In the genomic region with DNA sequence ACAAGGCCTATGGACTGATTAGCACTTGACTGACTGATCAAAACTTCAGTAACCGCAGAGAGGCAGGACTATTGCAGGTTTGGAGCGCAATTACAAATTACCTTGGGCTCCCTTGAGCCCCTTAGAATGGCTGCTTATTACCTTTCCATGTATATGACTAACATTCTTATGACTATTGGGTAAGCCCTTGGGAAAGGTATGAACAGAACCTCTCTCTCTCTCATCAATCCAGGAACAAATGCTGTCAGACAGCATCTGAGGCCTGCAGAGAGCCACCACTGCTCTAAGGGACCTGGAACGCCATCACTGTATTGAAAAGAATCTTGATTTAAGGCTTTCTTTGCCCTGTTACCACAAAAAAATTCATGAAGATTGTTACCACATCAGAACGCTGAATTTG, we compare ENCODE assay signal across 22 mouse cellular contexts. TPM values are rescaled to one million over a fixed set of nuclear protein-coding genes. Genes with fewer than 3 reads are reported as not detected.
DNase-seq lines count a peak whose midpoint lies in the region; ATAC-seq lines count a peak whose summit lies in the region.
"Had no signal": no experiment of that assay in that cellular context is flagged by ENCODE, and none has a peak within 500 bp of the region (broad histone marks: within the 10 kb centered on the region; RNA-seq: fewer than 3 reads in every experiment).

No protein-coding gene starts in this region.

- no peak for ATAC-seq in forebrain, embryonic 15.5 days (replicated peaks)
- ATAC-seq in forebrain, embryonic 14.5 days: no peak
- peak; percentile 23; the same call in 1 of the 2 replicates for ATAC-seq in hindbrain, embryonic 15.5 days (ENCODE audit: low FRiP score, low read depth)
- no peak for ATAC-seq in hindbrain, embryonic 13.5 days (ENCODE audit: low FRiP score)
- no peak for ATAC-seq in midbrain, embryonic 11.5 days (ENCODE audit: low FRiP score)
- ATAC-seq in midbrain, embryonic 14.5 days (ENCODE audit: low FRiP score, low TSS enrichment): no peak
- ATAC-seq in neural tube, embryonic 13.5 days (ENCODE audit: low read depth): no peak
- ATAC-seq in neural tube, embryonic 15.5 days (ENCODE audit: low FRiP score): no peak

- no peak overlapping the region for H3K4me2 ChIP-seq in forebrain, embryonic 15.5 days (replicated peaks)
- H3K4me2 ChIP-seq in forebrain, embryonic 14.5 days (ENCODE audit: low read length): no peak overlapping the region
- H3K4me2 ChIP-seq in hindbrain, embryonic 15.5 days: no peak overlapping the region
- H3K4me2 ChIP-seq in hindbrain, embryonic 13.5 days: no peak overlapping the region
- H3K4me2 ChIP-seq in midbrain, embryonic 11.5 days: no peak overlapping the region
- H3K4me2 ChIP-seq in midbrain, embryonic 14.5 days (ENCODE audit: low read length): no peak overlapping the region
- H3K4me2 ChIP-seq in neural tube, embryonic 13.5 days: no peak overlapping the region
- H3K4me2 ChIP-seq in neural tube, embryonic 15.5 days: no peak overlapping the region
- H3K4me2 ChIP-seq: embryonic facial prominence, embryonic 13.5 days; embryonic facial prominence, embryonic 15.5 days; forebrain, embryonic 12.5 days had no signal

- WGBS in forebrain, embryonic 15.5 days: 77% methylated on average over 4 of the region's 4 CpGs
- 66% methylated on average over 4 of the region's 4 CpGs for WGBS in forebrain, embryonic 14.5 days
- WGBS in hindbrain, embryonic 15.5 days: 73% methylated on average over 4 of the region's 4 CpGs
- WGBS in hindbrain, embryonic 13.5 days: 66% methylated on average over 4 of the region's 4 CpGs
- 93% methylated on average over 4 of the region's 4 CpGs for WGBS in midbrain, embryonic 11.5 days
- WGBS in midbrain, embryonic 14.5 days: 85% methylated on average over 4 of the region's 4 CpGs
- WGBS in neural tube, embryonic 13.5 days: 56% methylated on average over 4 of the region's 4 CpGs
- 57% methylated on average over 4 of the region's 4 CpGs for WGBS in neural tube, embryonic 15.5 days

- 0 out of 2 replicates have a peak overlapping the region, but pooled peaks have one; percentile 6 for H3K27ac ChIP-seq in forebrain, embryonic 15.5 days (replicated peaks)
- no peak overlapping the region for H3K27ac ChIP-seq in forebrain, embryonic 14.5 days (ENCODE audit: low read depth, low read length)
- no peak overlapping the region for H3K27ac ChIP-seq in hindbrain, embryonic 15.5 days (replicated peaks)
- H3K27ac ChIP-seq in hindbrain, embryonic 13.5 days: no peak overlapping the region
- no peak overlapping the region for H3K27ac ChIP-seq in midbrain, embryonic 11.5 days (ENCODE audit: low read depth, low read length)
- H3K27ac ChIP-seq in midbrain, embryonic 14.5 days (replicated peaks; ENCODE audit: low read depth, low read length): no peak overlapping the region
- no peak overlapping the region for H3K27ac ChIP-seq in neural tube, embryonic 13.5 days (replicated peaks)
- H3K27ac ChIP-seq in neural tube, embryonic 15.5 days (replicated peaks): no peak overlapping the region
- H3K27ac ChIP-seq: embryonic facial prominence, embryonic 13.5 days; embryonic facial prominence, embryonic 15.5 days; forebrain, embryonic 10.5 days; forebrain, embryonic 12.5 days had no signal

- no peaks in the 10 kb centered on the region for H3K27me3 ChIP-seq in forebrain, embryonic 15.5 days
- H3K27me3 ChIP-seq in forebrain, embryonic 14.5 days (replicated peaks; ENCODE audit: control insufficient read depth, insufficient read depth, low read length): no peaks in the 10 kb centered on the region
- H3K27me3 ChIP-seq in hindbrain, embryonic 15.5 days: no peaks in the 10 kb centered on the region
- H3K27me3 ChIP-seq in hindbrain, embryonic 13.5 days: no peaks in the 10 kb centered on the region
- no peaks in the 10 kb centered on the region for H3K27me3 ChIP-seq in midbrain, embryonic 11.5 days (ENCODE audit: control insufficient read depth, insufficient read depth, low read length)
- no peaks in the 10 kb centered on the region for H3K27me3 ChIP-seq in midbrain, embryonic 14.5 days (ENCODE audit: control insufficient read depth, insufficient read depth, low read length)
- no peaks in the 10 kb centered on the region for H3K27me3 ChIP-seq in neural tube, embryonic 13.5 days
- H3K27me3 ChIP-seq in neural tube, embryonic 15.5 days (replicated peaks): no peaks in the 10 kb centered on the region
- H3K27me3 ChIP-seq: embryonic facial prominence, embryonic 13.5 days; embryonic facial prominence, embryonic 15.5 days; forebrain, embryonic 12.5 days had no signal

- peaks cover 21% of the 10 kb centered on the region for H3K4me1 ChIP-seq in forebrain, embryonic 15.5 days
- H3K4me1 ChIP-seq in forebrain, embryonic 14.5 days (ENCODE audit: control insufficient read depth, insufficient read depth, low read length): peaks cover 14% of the 10 kb centered on the region; the same call in 1 of the 2 replicates
- peaks cover 17% of the 10 kb centered on the region for H3K4me1 ChIP-seq in hindbrain, embryonic 15.5 days (replicated peaks)
- H3K4me1 ChIP-seq in hindbrain, embryonic 13.5 days (replicated peaks): peaks cover 24% of the 10 kb centered on the region
- H3K4me1 ChIP-seq in midbrain, embryonic 11.5 days (ENCODE audit: control insufficient read depth, insufficient read depth, low read length): no peaks in the 10 kb centered on the region; the same call in 1 of the 2 replicates
- 0 out of 2 replicates have a peak, but pooled peaks cover 6% of the 10 kb centered on the region for H3K4me1 ChIP-seq in midbrain, embryonic 14.5 days (ENCODE audit: control insufficient read depth, insufficient read depth, low read length)
- H3K4me1 ChIP-seq in neural tube, embryonic 13.5 days (replicated peaks): peaks cover 28% of the 10 kb centered on the region
- peaks cover 9% of the 10 kb centered on the region for H3K4me1 ChIP-seq in neural tube, embryonic 15.5 days
- H3K4me1 ChIP-seq: embryonic facial prominence, embryonic 13.5 days; embryonic facial prominence, embryonic 15.5 days had no signal

- no peaks in the 10 kb centered on the region for H3K36me3 ChIP-seq in forebrain, embryonic 15.5 days
- H3K36me3 ChIP-seq in forebrain, embryonic 14.5 days (ENCODE audit: control insufficient read depth, insufficient read depth, low read length): no peaks in the 10 kb centered on the region
- H3K36me3 ChIP-seq in hindbrain, embryonic 15.5 days: no peaks in the 10 kb centered on the region
- H3K36me3 ChIP-seq in hindbrain, embryonic 13.5 days: no peaks in the 10 kb centered on the region
- H3K36me3 ChIP-seq in midbrain, embryonic 11.5 days (ENCODE audit: control insufficient read depth, insufficient read depth, low read length): no peaks in the 10 kb centered on the region
- H3K36me3 ChIP-seq in midbrain, embryonic 14.5 days (ENCODE audit: control insufficient read depth, insufficient read depth, low read length): no peaks in the 10 kb centered on the region
- no peaks in the 10 kb centered on the region for H3K36me3 ChIP-seq in neural tube, embryonic 13.5 days
- no peaks in the 10 kb centered on the region for H3K36me3 ChIP-seq in neural tube, embryonic 15.5 days
- H3K36me3 ChIP-seq: embryonic facial prominence, embryonic 13.5 days; embryonic facial prominence, embryonic 15.5 days; forebrain, embryonic 10.5 days; forebrain, embryonic 12.5 days had no signal

- no peak overlapping the region for H3K9ac ChIP-seq in forebrain, embryonic 15.5 days (replicated peaks)
- H3K9ac ChIP-seq in forebrain, embryonic 14.5 days (ENCODE audit: low read length): no peak overlapping the region
- no peak overlapping the region for H3K9ac ChIP-seq in hindbrain, embryonic 15.5 days
- no peak overlapping the region for H3K9ac ChIP-seq in hindbrain, embryonic 13.5 days
- H3K9ac ChIP-seq in midbrain, embryonic 11.5 days (ENCODE audit: low read length): no peak overlapping the region
- H3K9ac ChIP-seq in midbrain, embryonic 14.5 days (replicated peaks; ENCODE audit: low read length): no peak overlapping the region
- H3K9ac ChIP-seq in neural tube, embryonic 13.5 days: 0 out of 2 replicates have a peak overlapping the region, but pooled peaks have one; percentile 17
- no peak overlapping the region for H3K9ac ChIP-seq in neural tube, embryonic 15.5 days (replicated peaks)
- H3K9ac ChIP-seq: embryonic facial prominence, embryonic 13.5 days; embryonic facial prominence, embryonic 15.5 days; forebrain, embryonic 12.5 days had no signal

- no peaks in the 10 kb centered on the region for H3K9me3 ChIP-seq in forebrain, embryonic 15.5 days
- no peaks in the 10 kb centered on the region for H3K9me3 ChIP-seq in forebrain, embryonic 14.5 days (replicated peaks; ENCODE audit: control insufficient read depth, low read length)
- no peaks in the 10 kb centered on the region for H3K9me3 ChIP-seq in hindbrain, embryonic 15.5 days
- H3K9me3 ChIP-seq in hindbrain, embryonic 13.5 days: no peaks in the 10 kb centered on the region
- H3K9me3 ChIP-seq in midbrain, embryonic 11.5 days (ENCODE audit: control insufficient read depth, low read length): no peaks in the 10 kb centered on the region
- H3K9me3 ChIP-seq in midbrain, embryonic 14.5 days (ENCODE audit: control insufficient read depth, low read length): no peaks in the 10 kb centered on the region
- H3K9me3 ChIP-seq in neural tube, embryonic 13.5 days: no peaks in the 10 kb centered on the region
- no peaks in the 10 kb centered on the region for H3K9me3 ChIP-seq in neural tube, embryonic 15.5 days (replicated peaks)
- H3K9me3 ChIP-seq: embryonic facial prominence, embryonic 13.5 days; embryonic facial prominence, embryonic 15.5 days; forebrain, embryonic 10.5 days; forebrain, embryonic 12.5 days had no signal

- no peak overlapping the region for H3K4me3 ChIP-seq in forebrain, embryonic 15.5 days
- H3K4me3 ChIP-seq in forebrain, embryonic 14.5 days (ENCODE audit: low read depth, low read length): no peak overlapping the region
- no peak overlapping the region for H3K4me3 ChIP-seq in hindbrain, embryonic 15.5 days
- no peak overlapping the region for H3K4me3 ChIP-seq in hindbrain, embryonic 13.5 days
- no peak overlapping the region for H3K4me3 ChIP-seq in midbrain, embryonic 11.5 days (ENCODE audit: low read depth, low read length)
- H3K4me3 ChIP-seq in midbrain, embryonic 14.5 days (replicated peaks; ENCODE audit: low read depth, low read length): no peak overlapping the region
- H3K4me3 ChIP-seq in neural tube, embryonic 13.5 days: no peak overlapping the region
- no peak overlapping the region for H3K4me3 ChIP-seq in neural tube, embryonic 15.5 days (replicated peaks)
- H3K4me3 ChIP-seq: embryonic facial prominence, embryonic 13.5 days; embryonic facial prominence, embryonic 15.5 days; erythroblast, embryonic 14.5 days; forebrain, embryonic 10.5 days; forebrain, embryonic 12.5 days had no signal

- no peak for DNase-seq in forebrain, embryonic 14.5 days (ENCODE audit: low spot score)
- peak; percentile 59 for DNase-seq in midbrain, embryonic 11.5 days (ENCODE audit: low spot score, missing footprints)
- no peak for DNase-seq in midbrain, embryonic 14.5 days
- DNase-seq: adrenal gland, adult 2 months; adrenal gland, postnatal 10 days; adrenal gland, postnatal 25 days; cerebellum, adult 11 months; cerebellum, adult 18-20 months; cerebellum, adult 8-10 months; cerebellum, adult 9-11 months; cerebellum, postnatal 36 days; embryo, embryonic 11 days had no signal

RNA-seq across cellular contexts. Expression of a gene that starts 52.1 kb away (rescaled TPM):
- polyA plus RNA-seq in forebrain, embryonic 15.5 days (2015; fragmentation: Nextera tagmentation; extraction: Ambion mirVana): 4.0 and 5.2 TPM in 2 replicates
- polyA plus RNA-seq in forebrain, embryonic 14.5 days (2014; fragmentation: Nextera tagmentation; extraction: Ambion mirVana): 2.8 and 3.0 TPM in 2 replicates
- polyA plus RNA-seq in hindbrain, embryonic 15.5 days (2015; fragmentation: Nextera tagmentation; extraction: Ambion mirVana): 7.6 and 8.3 TPM in 2 replicates
- 2.8 and 3.2 TPM in 2 replicates for polyA plus RNA-seq in hindbrain, embryonic 13.5 days (2015; fragmentation: Nextera tagmentation; extraction: Ambion mirVana)
- polyA plus RNA-seq in midbrain, embryonic 11.5 days (2014; fragmentation: Nextera tagmentation; extraction: Ambion mirVana): 0.25 TPM in 2 replicates
- polyA plus RNA-seq in midbrain, embryonic 14.5 days (2014; fragmentation: Nextera tagmentation; extraction: Ambion mirVana): 4.1 and 4.7 TPM in 2 replicates
- 3.6 and 4.6 TPM in 2 replicates for polyA plus RNA-seq in neural tube, embryonic 13.5 days (2015; fragmentation: Nextera tagmentation; extraction: Ambion mirVana)
- 7.6 and 9.1 TPM in 2 replicates for polyA plus RNA-seq in neural tube, embryonic 15.5 days (2015; fragmentation: Nextera tagmentation; extraction: Ambion mirVana)
- polyA plus RNA-seq: erythroblast, embryonic 14.5 days had no signal
